Mouse (Mus musculus) kidney, embryonic 14.5 days (tissue): ENCODE data around the gene Piwil4. TPM values are rescaled to one million over a fixed set of nuclear protein-coding genes. Genes with fewer than 3 reads are reported as not detected.
"Not testable (repeated sequence)": the region's sequence is repeated elsewhere in the genome, so short reads cannot be mapped to it uniquely, and the experiment has no call there.

ENCODE experiments used
- ATAC-seq: fragments of 200-750 bp; cut with Nextera tagmentation; 2 replicates; pipeline ENCODE4 v1.8.0; 2017; ENCODE audit warnings: moderate number of reproducible peaks, mild to moderate bottlenecking, moderate TSS enrichment, moderate library complexity; ENCODE audit not compliant: low FRiP score, low TSS enrichment
- H3K27ac ChIP-seq: fragments of 300-500 bp; sonication (generic); 2 replicates; pipeline ENCODE4 v1.5.1; 2014; ENCODE audit warnings: low read depth, mild to moderate bottlenecking, low read length, moderate library complexity, mixed read lengths
- H3K27me3 ChIP-seq: fragments of 300-500 bp; sonication (generic); 2 replicates; pipeline ENCODE4 v1.6.1; 2014; ENCODE audit warnings: mild to moderate bottlenecking, low read length; ENCODE audit not compliant: control insufficient read depth, insufficient read depth
- H3K36me3 ChIP-seq: fragments of 300-500 bp; sonication (generic); 2 replicates; pipeline ENCODE4 v1.6.1; 2014; ENCODE audit warnings: low read length, mixed read lengths; ENCODE audit not compliant: control insufficient read depth, insufficient read depth
- H3K4me1 ChIP-seq: fragments of 300-500 bp; sonication (generic); 2 replicates; pipeline ENCODE4 v1.6.1; 2014; ENCODE audit warnings: low read length, mixed read lengths; ENCODE audit not compliant: control insufficient read depth, insufficient read depth
- H3K4me2 ChIP-seq: fragments of 300-500 bp; sonication (generic); replicated peaks from 2 replicates; pipeline ENCODE4 v1.6.1; 2014; ENCODE audit warnings: low read depth, mild to moderate bottlenecking, low read length
- H3K4me3 ChIP-seq: fragments of 300-500 bp; sonication (generic); 2 replicates; pipeline ENCODE4 v1.5.1; 2014; ENCODE audit warnings: mild to moderate bottlenecking, low read length
- H3K9ac ChIP-seq: fragments of 300-500 bp; sonication (generic); 2 replicates; pipeline ENCODE4 v1.6.1; 2014; ENCODE audit warnings: low read depth, mild to moderate bottlenecking, low read length, moderate library complexity
- H3K9me3 ChIP-seq: fragments of 300-500 bp; sonication (generic); 2 replicates; pipeline ENCODE4 v1.6.1; 2016; ENCODE audit warnings: low read length; ENCODE audit not compliant: control insufficient read depth
- WGBS: fragments of 180-500 bp; shearing (Covaris S2); extraction: QIAGEN DNeasy Blood & Tissue Kit; methylation state at CpG from one replicate; pipeline ENCODE4 v1.1.7; 2014; 5-methylcytosine and 5-hydroxymethylcytosine counted together
- polyA plus RNA-seq: library from polyadenylated mRNA; unstranded; fragments of >200 nt; fragmentation: Nextera tagmentation; extraction: Ambion mirVana; gene quantifications from 2 replicates; pipeline ENCODE4 v1.2.1, GENCODE M21; 2014

Piwil4 gene
- polyA plus RNA-seq, 1 experiment from 2014 or later: not detected

GRCm38 (mm10) chr9:14682741-14683140, 57.8 kb downstream of the Piwil4 start:
- H3K27me3 ChIP-seq: no peaks in the 10 kb centered on the region
- no peak overlapping the region for H3K4me2 ChIP-seq
- no peak for ATAC-seq
- H3K9me3 ChIP-seq: no peaks in the 10 kb centered on the region
- no peaks in the 10 kb centered on the region for H3K4me1 ChIP-seq
- no peaks in the 10 kb centered on the region for H3K36me3 ChIP-seq
- H3K9ac ChIP-seq: no peak overlapping the region
- no peak overlapping the region for H3K27ac ChIP-seq
- no peak overlapping the region for H3K4me3 ChIP-seq

- Histone ChIP-seq H3K4me2 (no peak overlapping the region), H3K4me3 (no peak overlapping the region), H3K36me3 (no peaks in the 10 kb centered on the region), H3K4me1 (no peaks in the 10 kb centered on the region), H3K9me3 (no peaks in the 10 kb centered on the region), H3K27me3 (no peaks in the 10 kb centered on the region), H3K9ac (no peak overlapping the region), H3K27ac (no peak overlapping the region)
- WGBS: 48% methylated on average over 2 of the region's 2 CpGs
- no peak for ATAC-seq
Measured at GRCm38 (mm10) chr9:14680584-14680983, 59.9 kb downstream of the Piwil4 start.

- Histone ChIP-seq H3K4me2 (no peak overlapping the region), H3K36me3 (no peaks in the 10 kb centered on the region), H3K4me1 (no peaks in the 10 kb centered on the region), H3K27ac (no peak overlapping the region), H3K27me3 (no peaks in the 10 kb centered on the region), H3K9ac (no peak overlapping the region), H3K9me3 (no peaks in the 10 kb centered on the region), H3K4me3 (no peak overlapping the region)
- ATAC-seq: peak; percentile 28; the same call in 1 of the 2 replicates
- WGBS: 70% methylated on average over 9 of the region's 9 CpGs
Measured at GRCm38 (mm10) chr9:14675707-14676691, 64.5 kb downstream of the Piwil4 start.

- H3K4me3 ChIP-seq: no peak overlapping the region
- H3K9ac ChIP-seq: no peak overlapping the region
- no peak overlapping the region for H3K4me2 ChIP-seq
- H3K4me1 ChIP-seq: no peaks in the 10 kb centered on the region
- no peaks in the 10 kb centered on the region for H3K36me3 ChIP-seq
- WGBS: 88% methylated on average over 8 of the region's 8 CpGs
- ATAC-seq: no peak
- no peak overlapping the region for H3K27ac ChIP-seq
- H3K9me3 ChIP-seq: no peaks in the 10 kb centered on the region
- no peaks in the 10 kb centered on the region for H3K27me3 ChIP-seq
Measured at GRCm38 (mm10) chr9:14674506-14674905, 66.0 kb downstream of the Piwil4 start.

- Histone ChIP-seq H3K4me2 (no peak overlapping the region), H3K9me3 (no peaks in the 10 kb centered on the region), H3K27ac (no peak overlapping the region), H3K9ac (no peak overlapping the region), H3K27me3 (no peaks in the 10 kb centered on the region), H3K4me3 (no peak overlapping the region), H3K4me1 (no peaks in the 10 kb centered on the region), H3K36me3 (no peaks in the 10 kb centered on the region)
- no peak for ATAC-seq
- 94% methylated on average over 4 of the region's 4 CpGs for WGBS
Measured at GRCm38 (mm10) chr9:14673109-14673508, 67.4 kb downstream of the Piwil4 start.

GRCm38 (mm10) chr9:14671965-14672364, 68.6 kb downstream of the Piwil4 start:
- not testable (repeated sequence) for H3K36me3 ChIP-seq, H3K27ac ChIP-seq, ATAC-seq, H3K4me1 ChIP-seq, H3K27me3 ChIP-seq, H3K9me3 ChIP-seq, H3K4me3 ChIP-seq, H3K9ac ChIP-seq, H3K4me2 ChIP-seq
- WGBS: 44% methylated on average over 5 of the region's 5 CpGs

GRCm38 (mm10) chr9:14668382-14668781, 72.2 kb downstream of the Piwil4 start:
- H3K27me3 ChIP-seq: no peaks in the 10 kb centered on the region
- no peaks in the 10 kb centered on the region for H3K9me3 ChIP-seq
- H3K4me3 ChIP-seq: no peak overlapping the region
- no peaks in the 10 kb centered on the region for H3K4me1 ChIP-seq
- H3K4me2 ChIP-seq: no peak overlapping the region
- H3K27ac ChIP-seq: no peak overlapping the region
- WGBS: 89% methylated on average over 3 of the region's 3 CpGs
- ATAC-seq: no peak
- H3K36me3 ChIP-seq: no peaks in the 10 kb centered on the region
- H3K9ac ChIP-seq: no peak overlapping the region

- Histone ChIP-seq H3K4me2 (no peak overlapping the region), H3K9me3 (no peaks in the 10 kb centered on the region), H3K36me3 (no peaks in the 10 kb centered on the region), H3K27me3 (no peaks in the 10 kb centered on the region), H3K4me3 (no peak overlapping the region), H3K27ac (no peak overlapping the region), H3K9ac (no peak overlapping the region), H3K4me1 (no peaks in the 10 kb centered on the region)
- 89% methylated on average over 3 of the region's 3 CpGs for WGBS
- no peak for ATAC-seq
Measured at GRCm38 (mm10) chr9:14666071-14666470, 74.5 kb downstream of the Piwil4 start.

- H3K36me3 ChIP-seq: no peaks in the 10 kb centered on the region
- no peak overlapping the region for H3K27ac ChIP-seq
- H3K9ac ChIP-seq: no peak overlapping the region
- no peaks in the 10 kb centered on the region for H3K27me3 ChIP-seq
- H3K9me3 ChIP-seq: no peaks in the 10 kb centered on the region
- no peak for ATAC-seq
- H3K4me2 ChIP-seq: no peak overlapping the region
- no peaks in the 10 kb centered on the region for H3K4me1 ChIP-seq
- 97% methylated on average over 2 of the region's 2 CpGs for WGBS
- H3K4me3 ChIP-seq: no peak overlapping the region
Measured at GRCm38 (mm10) chr9:14663591-14663990, 76.9 kb downstream of the Piwil4 start.
